Mouse (Mus musculus): Measurements from ENCODE around the gene A430078G23Rik. TPM values are rescaled to one million over a fixed set of nuclear protein-coding genes. Genes with fewer than 3 reads are reported as not detected.

A430078G23Rik gene
- polyA plus RNA-seq, 1 experiment from 2014 or later, result 0.19 TPM

DNA sequence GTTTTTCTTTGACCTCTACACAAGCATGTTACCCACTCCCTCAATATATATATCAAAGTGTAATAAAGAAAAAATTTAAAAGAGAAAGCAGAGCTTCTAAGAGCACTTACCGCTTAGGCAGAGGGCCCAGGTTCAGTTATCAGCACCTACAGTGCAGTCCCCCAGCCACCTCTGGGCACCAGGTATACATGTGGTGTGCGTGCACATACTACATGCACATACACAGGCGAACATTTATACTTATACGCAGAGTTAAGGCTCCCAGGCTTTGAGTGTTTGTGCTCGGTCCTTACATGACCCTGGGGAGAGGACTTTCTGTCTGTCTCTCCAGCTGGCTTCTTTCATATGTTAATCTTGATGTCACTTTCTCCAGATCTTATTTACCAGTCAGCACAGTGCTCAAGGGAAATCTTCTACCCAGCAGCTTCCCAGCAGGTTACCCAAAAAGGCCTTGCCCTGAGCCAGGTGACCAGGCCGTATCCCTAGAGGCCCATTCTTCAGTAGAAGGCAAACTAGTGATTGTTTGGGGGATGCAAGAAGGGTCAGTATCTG lies 61.5 kb downstream of the A430078G23Rik start:
- no peaks in the 10 kb centered on the region for H3K36me3 ChIP-seq (ENCODE audit: inconsistent target)
- WGBS (ENCODE audit: missing documents), result 93% methylated on average over 6 of the region's 6 CpGs
- no peaks in the 10 kb centered on the region for H3K79me2 ChIP-seq (ENCODE audit: inconsistent target)
- no peak overlapping the region for H3K4me3 ChIP-seq (ENCODE audit: inconsistent target)
- H3K27ac ChIP-seq, result no peak overlapping the region

DNA sequence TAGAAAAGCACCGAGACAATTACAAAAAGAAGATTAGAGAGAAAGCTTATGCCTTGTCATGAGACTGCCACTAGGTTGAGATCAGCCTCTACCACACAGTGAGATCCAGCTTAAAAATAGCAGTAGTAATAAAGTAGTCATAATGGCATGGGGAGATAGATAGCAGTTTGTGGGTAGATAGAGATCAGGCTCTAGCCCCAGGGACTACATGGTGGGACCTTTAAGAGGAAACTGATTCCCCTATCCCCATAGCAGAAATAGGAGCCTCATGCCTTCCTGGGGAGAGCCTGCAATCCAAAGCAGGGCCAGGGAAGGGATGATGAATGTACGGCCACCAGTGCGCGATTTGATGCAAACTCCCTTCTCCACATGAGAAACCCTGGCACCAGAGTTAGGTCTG lies 62.0 kb downstream of the A430078G23Rik start:
- H3K4me3 ChIP-seq (ENCODE audit: inconsistent target), result no peak overlapping the region
- WGBS (ENCODE audit: missing documents), result 96% methylated on average over 4 of the region's 4 CpGs
- H3K79me2 ChIP-seq (ENCODE audit: inconsistent target), result no peaks in the 10 kb centered on the region
- no peaks in the 10 kb centered on the region for H3K36me3 ChIP-seq (ENCODE audit: inconsistent target)
- H3K27ac ChIP-seq, result no peak overlapping the region

DNA sequence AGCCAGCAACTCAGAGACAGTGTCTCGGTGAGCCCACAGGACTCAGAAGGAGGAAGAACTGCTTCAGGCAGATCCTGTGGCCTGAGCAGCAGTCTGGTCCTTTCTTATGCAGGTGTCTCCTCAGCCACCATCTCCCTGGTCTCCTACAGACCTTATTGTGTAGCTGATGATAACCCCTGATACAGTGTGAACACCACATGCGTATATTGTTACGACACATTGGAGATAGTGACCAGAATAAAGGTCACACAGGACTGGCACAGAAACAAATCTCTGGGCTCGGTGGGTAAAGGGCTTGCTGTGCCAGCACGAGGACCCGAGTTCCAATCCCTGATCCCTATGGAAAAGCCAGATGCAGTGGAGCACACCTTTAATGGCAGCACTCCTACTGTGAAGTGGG lies 62.4 kb downstream of the A430078G23Rik start:
- Histone ChIP-seq H3K27ac (no peak overlapping the region), H3K79me2 (ENCODE audit: inconsistent target) (no peaks in the 10 kb centered on the region), H3K36me3 (ENCODE audit: inconsistent target) (no peaks in the 10 kb centered on the region), H3K4me3 (ENCODE audit: inconsistent target) (no peak overlapping the region)
- WGBS (ENCODE audit: missing documents), result 96% methylated on average over 6 of the region's 6 CpGs

DNA sequence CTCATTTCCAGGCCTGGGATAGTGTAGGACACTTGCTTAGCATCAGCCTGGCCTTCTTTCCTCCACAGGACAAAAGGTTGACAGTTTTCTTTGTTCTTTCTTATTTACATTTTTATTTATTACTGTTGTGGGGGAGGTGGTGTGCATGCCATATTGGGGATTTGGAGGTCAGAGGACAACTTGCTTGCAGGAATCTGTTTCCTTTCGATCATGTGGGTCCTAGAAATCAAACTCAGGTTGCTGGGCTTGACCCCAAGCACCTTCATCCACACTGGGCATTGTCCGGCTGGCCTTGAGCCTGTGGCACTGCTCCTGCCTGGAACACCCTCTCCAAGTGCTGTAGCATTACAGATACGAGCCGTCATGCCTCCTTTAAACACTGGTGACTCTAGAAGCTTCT lies 63.6 kb downstream of the A430078G23Rik start:
- Histone ChIP-seq H3K27ac (no peak overlapping the region), H3K36me3 (ENCODE audit: inconsistent target) (no peaks in the 10 kb centered on the region), H3K4me3 (ENCODE audit: inconsistent target) (no peak overlapping the region), H3K79me2 (ENCODE audit: inconsistent target) (no peaks in the 10 kb centered on the region)
- 90% methylated on average over 4 of the region's 4 CpGs for WGBS (ENCODE audit: missing documents)

DNA sequence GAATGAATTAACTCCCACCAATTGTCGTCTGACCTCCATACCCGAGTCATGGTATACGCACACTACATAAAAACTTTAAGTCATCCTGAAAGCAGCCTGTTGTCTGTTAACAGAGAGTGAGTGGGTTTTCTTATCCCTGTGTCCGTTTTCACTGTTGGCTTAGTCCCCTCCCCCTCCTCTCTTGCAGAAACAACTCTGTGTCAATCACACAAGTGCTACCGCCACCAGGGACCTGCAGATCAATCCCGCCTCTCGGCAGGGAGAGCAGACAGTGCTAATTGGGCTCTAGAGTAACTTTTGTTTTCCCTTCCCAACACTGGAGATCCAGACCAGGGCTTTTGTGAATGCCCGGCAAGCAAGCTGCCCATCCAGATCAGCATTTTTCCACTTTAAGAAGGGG lies 64.2 kb downstream of the A430078G23Rik start:
- Histone ChIP-seq H3K27ac (no peak overlapping the region), H3K79me2 (ENCODE audit: inconsistent target) (no peaks in the 10 kb centered on the region), H3K4me3 (ENCODE audit: inconsistent target) (no peak overlapping the region), H3K36me3 (ENCODE audit: inconsistent target) (no peaks in the 10 kb centered on the region)
- WGBS (ENCODE audit: missing documents), result 87% methylated on average over 8 of the region's 8 CpGs

DNA sequence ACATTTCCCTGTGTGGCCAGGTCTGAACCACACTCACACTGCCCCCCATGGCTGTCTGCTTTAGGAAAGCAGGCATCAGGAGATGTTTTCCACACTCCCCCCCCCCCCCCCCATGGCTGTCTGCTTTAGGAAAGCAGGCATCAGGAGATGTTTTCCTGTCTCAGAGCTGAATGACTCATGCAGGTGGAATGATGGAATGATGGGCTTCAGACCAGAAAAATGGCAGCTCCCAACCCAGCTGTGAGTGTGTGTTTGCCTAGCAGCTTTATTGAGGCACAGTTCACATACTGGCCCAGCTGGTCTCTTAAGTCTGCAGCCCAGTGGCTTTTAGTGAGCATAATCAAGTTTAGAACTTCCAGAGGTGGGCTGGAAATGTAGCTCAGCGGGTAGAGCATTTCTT lies 64.9 kb downstream of the A430078G23Rik start:
- 50% methylated on average over 1 of the region's 1 CpGs for WGBS (ENCODE audit: missing documents)
- H3K27ac ChIP-seq, result no peak overlapping the region
- H3K36me3 ChIP-seq (ENCODE audit: inconsistent target), result no peaks in the 10 kb centered on the region
- H3K79me2 ChIP-seq (ENCODE audit: inconsistent target), result no peaks in the 10 kb centered on the region
- no peak overlapping the region for H3K4me3 ChIP-seq (ENCODE audit: inconsistent target)

DNA sequence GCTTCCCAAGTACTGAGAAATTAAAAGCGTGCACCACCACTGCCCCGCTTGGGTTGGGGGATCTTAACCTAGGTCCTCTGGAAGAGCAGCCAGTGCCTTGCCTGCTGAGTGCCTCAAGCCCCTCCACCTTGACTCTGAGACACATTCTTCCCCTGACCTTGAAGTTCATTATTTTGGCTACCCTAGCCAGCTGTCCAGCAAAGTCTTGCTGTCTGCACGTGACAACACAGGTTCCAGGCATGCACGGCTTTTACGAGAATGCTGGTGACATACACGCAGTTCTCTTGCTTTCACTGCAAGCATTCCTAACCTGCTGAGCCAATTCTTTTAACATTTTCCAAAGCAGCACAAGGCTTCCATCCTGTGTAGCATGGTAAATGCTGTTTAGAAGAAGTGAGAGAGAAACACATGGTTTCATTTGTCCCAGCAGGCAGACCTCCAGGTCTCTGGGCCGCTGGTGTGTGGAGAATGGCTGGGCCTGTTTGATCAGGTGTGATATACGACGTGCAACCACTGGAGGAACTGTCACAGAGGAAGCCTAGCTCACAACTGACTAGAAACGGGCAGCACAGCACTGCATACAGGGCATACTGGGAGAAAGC lies 67.0 kb downstream of the A430078G23Rik start:
- 85% methylated on average over 10 of the region's 10 CpGs for WGBS (ENCODE audit: missing documents)
- Histone ChIP-seq H3K36me3 (ENCODE audit: inconsistent target) (no peaks in the 10 kb centered on the region), H3K27ac (no peak overlapping the region), H3K4me3 (ENCODE audit: inconsistent target) (no peak overlapping the region), H3K79me2 (ENCODE audit: inconsistent target) (no peaks in the 10 kb centered on the region)

DNA sequence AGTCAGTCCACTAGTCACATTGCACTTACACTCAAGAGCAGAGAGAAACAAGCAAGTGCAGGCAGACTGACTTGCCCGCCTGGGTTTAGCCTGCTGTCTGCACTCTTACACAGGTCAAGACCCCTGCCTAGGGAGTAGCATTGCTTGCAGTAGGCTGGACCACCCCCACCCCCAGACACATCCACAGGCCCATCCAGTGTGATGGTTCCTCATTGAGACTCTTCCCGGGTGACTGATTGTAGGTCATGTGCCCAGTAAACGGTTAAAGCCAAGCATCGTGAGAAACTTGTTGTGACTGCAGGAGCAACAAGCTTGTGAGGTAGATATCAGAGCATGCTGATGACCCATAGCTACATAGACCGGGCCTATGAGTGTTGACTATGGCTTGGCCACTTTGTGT lies 68.3 kb downstream of the A430078G23Rik start:
- Histone ChIP-seq H3K36me3 (ENCODE audit: inconsistent target) (no peaks in the 10 kb centered on the region), H3K4me3 (ENCODE audit: inconsistent target) (no peak overlapping the region), H3K27ac (no peak overlapping the region), H3K79me2 (ENCODE audit: inconsistent target) (no peaks in the 10 kb centered on the region)
- 91% methylated on average over 5 of the region's 5 CpGs for WGBS (ENCODE audit: missing documents)

DNA sequence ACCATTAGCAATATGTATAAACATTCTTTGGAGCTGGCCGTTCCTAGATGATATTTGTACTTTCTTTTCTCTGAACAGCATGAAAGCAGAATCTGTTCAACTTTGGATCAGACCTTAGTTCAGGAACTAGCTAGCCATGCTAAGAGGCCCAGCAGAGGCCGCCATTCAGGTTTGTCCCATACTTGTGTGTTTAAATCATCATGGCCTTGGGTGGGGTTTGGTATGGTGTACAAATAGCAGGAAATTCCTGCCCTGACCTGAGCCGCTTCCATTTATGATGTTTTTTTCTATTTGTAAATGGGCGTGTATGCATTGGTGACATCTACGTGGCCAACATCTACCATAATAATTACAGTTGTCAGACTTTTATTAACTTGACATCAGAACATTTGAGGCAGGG lies 72.0 kb downstream of the A430078G23Rik start:
- 94% methylated on average over 5 of the region's 5 CpGs for WGBS (ENCODE audit: missing documents)
- Histone ChIP-seq H3K79me2 (ENCODE audit: inconsistent target) (no peaks in the 10 kb centered on the region), H3K4me3 (ENCODE audit: inconsistent target) (no peak overlapping the region), H3K36me3 (ENCODE audit: inconsistent target) (no peaks in the 10 kb centered on the region), H3K27ac (no peak overlapping the region)

DNA sequence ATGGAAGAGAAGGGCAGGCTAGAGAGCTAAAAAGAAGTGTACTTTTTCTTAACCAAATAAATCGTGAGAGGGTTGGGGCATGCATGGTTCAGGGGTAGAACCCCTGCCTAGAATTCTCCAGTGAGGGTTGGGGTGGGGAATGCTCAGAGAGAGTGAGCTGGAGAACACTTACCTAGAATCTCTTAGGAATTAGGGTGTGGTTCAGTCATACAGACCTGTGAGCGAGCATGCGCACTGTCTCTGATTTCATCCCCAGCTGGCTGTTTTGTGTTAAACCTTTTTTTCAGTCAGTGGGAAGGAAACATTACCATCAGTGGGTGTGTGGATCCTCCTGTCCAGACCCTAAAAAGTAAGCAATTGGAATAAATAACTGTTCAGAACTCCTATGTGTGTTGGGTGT lies 73.0 kb downstream of the A430078G23Rik start:
- Histone ChIP-seq H3K36me3 (ENCODE audit: inconsistent target) (no peaks in the 10 kb centered on the region), H3K4me3 (ENCODE audit: inconsistent target) (no peak overlapping the region), H3K27ac (no peak overlapping the region), H3K79me2 (ENCODE audit: inconsistent target) (no peaks in the 10 kb centered on the region)
- 94% methylated on average over 3 of the region's 3 CpGs for WGBS (ENCODE audit: missing documents)

DNA sequence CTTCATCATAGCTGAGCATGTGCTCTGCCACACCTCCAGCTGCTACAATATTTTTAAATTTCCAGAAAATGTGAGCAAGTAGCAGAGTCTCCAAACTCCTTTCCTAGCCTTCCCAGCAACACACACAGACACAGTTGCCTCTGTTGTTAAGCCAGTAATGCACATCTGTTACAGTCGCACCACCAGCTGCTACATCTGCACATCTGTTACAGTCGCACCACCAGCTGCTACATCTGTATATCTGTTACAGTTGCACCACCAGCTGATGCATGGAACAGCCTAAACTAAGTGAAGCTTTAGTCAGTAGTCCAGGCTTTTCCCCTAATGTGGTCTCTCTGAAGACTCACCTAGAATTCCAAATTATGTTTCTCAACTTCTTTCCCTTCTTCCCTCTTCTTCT lies 75.2 kb downstream of the A430078G23Rik start:
- Histone ChIP-seq H3K79me2 (ENCODE audit: inconsistent target) (no peaks in the 10 kb centered on the region), H3K27ac (no peak overlapping the region), H3K36me3 (ENCODE audit: inconsistent target) (no peaks in the 10 kb centered on the region), H3K4me3 (ENCODE audit: inconsistent target) (no peak overlapping the region)
- 95% methylated on average over 2 of the region's 2 CpGs for WGBS (ENCODE audit: missing documents)

DNA sequence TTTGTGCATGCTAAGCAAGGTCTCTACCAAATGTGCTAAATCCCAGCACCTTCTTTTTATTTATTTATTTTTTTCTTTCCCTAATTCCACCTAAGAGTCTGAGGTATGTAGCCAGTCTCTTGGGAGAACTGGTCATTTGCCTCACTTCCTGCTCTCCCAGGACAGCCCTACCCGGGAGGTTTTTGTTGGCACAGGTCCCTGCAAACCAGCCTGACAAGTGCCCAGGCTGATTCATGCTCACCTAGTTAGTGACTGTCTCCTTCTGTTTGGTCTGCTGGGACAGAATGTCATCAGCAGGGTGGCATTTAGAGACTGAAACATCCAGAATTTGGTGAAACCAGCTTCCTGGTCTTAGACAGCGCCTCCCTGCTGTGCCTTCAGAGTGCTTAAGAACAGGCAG lies 76.8 kb downstream of the A430078G23Rik start:
- WGBS (ENCODE audit: missing documents), result 71% methylated on average over 1 of the region's 2 CpGs
- no peaks in the 10 kb centered on the region for H3K79me2 ChIP-seq (ENCODE audit: inconsistent target)
- no peak overlapping the region for H3K4me3 ChIP-seq (ENCODE audit: inconsistent target)
- H3K27ac ChIP-seq, result no peak overlapping the region
- H3K36me3 ChIP-seq (ENCODE audit: inconsistent target), result no peaks in the 10 kb centered on the region

DNA sequence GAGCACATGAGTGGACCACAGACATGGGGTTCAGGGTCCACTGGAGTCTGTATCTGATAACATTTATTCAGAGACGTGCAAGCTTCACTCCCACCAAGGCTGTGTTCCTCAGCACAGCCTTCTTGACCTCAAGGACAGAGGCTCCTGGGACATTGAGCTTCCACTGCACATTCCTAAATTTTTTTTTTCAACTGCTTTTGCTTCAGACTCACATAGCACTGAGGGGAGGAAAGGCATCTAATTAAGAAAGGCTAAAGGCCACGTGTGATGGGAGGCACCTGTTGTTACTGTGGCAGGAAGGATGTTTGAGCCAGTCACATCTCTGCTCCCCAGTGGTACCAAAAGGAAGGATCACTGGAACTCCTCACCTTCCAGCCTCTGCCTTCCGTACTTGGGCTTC lies 77.9 kb downstream of the A430078G23Rik start:
- WGBS (ENCODE audit: missing documents), result 100% methylated on average over 3 of the region's 3 CpGs
- Histone ChIP-seq H3K27ac (no peak overlapping the region), H3K36me3 (ENCODE audit: inconsistent target) (no peaks in the 10 kb centered on the region), H3K4me3 (ENCODE audit: inconsistent target) (no peak overlapping the region), H3K79me2 (ENCODE audit: inconsistent target) (no peaks in the 10 kb centered on the region)

DNA sequence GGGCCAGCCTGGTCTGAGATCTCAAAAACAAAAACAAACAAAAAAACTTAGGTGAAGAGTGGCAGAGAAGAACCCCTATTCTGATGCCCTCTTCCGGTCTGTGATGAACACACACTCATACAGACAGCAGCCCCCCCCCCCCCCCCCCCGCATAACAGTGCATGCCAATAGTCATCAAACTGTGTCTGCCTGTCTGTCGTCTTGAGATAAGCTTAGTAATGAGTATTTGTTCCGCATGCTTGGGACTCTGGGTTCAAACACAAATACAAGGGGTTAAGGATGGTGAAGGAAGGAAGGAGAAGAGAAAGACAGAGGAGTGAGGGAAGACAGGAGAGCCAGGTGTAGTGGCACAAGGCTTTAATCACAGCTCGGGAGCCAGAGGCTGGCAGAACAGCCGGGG lies 83.3 kb downstream of the A430078G23Rik start:
- H3K79me2 ChIP-seq (ENCODE audit: inconsistent target), result no peaks in the 10 kb centered on the region
- 87% methylated on average over 6 of the region's 6 CpGs for WGBS (ENCODE audit: missing documents)
- H3K36me3 ChIP-seq (ENCODE audit: inconsistent target), result no peaks in the 10 kb centered on the region
- no peak overlapping the region for H3K27ac ChIP-seq
- H3K4me3 ChIP-seq (ENCODE audit: inconsistent target), result no peak overlapping the region

DNA sequence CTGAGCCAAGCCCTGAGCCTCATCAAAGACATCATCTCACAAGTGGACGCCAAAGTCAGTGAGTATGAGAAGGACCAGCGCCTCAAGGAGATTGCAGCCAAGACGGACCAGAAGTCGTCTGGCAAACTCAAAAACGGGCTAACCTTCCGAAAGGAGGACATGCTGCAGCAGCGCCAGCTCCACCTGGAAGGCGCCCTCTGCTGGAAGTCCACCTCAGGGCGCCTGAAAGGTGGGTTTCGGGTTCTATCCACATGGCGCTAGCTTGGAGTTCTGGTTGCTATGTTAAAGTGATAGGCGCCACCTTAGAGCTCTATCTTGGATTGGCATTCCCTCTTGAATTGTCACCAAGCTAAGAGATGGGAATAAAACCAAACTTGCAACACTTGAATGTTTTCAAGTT lies 86.3 kb downstream of the A430078G23Rik start:
- H3K27ac ChIP-seq, result no peak overlapping the region
- no peak overlapping the region for H3K4me3 ChIP-seq (ENCODE audit: inconsistent target)
- 92% methylated on average over 12 of the region's 12 CpGs for WGBS (ENCODE audit: missing documents)
- no peaks in the 10 kb centered on the region for H3K79me2 ChIP-seq (ENCODE audit: inconsistent target)
- H3K36me3 ChIP-seq (ENCODE audit: inconsistent target), result no peaks in the 10 kb centered on the region
